Mouse (Mus musculus) olfactory bulb, adult 2 months (tissue): ENCODE results near the gene Egfl8.

Experiments
- CTCF ChIP-seq: fragments of 200-500 bp; IDR thresholded peaks from 2 replicates; pipeline ENCODE4 v1.5.1; 2012; ENCODE audit warnings: low read depth, mild to moderate bottlenecking, low read length, moderate library complexity; ENCODE audit not compliant: insufficient read depth
- POLR2A ChIP-seq: fragments of 200-500 bp; IDR thresholded peaks from 2 replicates; pipeline ENCODE4 v1.6.1; 2012; ENCODE audit warnings: mild to moderate bottlenecking, low read depth, low read length, moderate library complexity; ENCODE audit not compliant: insufficient read depth

DNA sequence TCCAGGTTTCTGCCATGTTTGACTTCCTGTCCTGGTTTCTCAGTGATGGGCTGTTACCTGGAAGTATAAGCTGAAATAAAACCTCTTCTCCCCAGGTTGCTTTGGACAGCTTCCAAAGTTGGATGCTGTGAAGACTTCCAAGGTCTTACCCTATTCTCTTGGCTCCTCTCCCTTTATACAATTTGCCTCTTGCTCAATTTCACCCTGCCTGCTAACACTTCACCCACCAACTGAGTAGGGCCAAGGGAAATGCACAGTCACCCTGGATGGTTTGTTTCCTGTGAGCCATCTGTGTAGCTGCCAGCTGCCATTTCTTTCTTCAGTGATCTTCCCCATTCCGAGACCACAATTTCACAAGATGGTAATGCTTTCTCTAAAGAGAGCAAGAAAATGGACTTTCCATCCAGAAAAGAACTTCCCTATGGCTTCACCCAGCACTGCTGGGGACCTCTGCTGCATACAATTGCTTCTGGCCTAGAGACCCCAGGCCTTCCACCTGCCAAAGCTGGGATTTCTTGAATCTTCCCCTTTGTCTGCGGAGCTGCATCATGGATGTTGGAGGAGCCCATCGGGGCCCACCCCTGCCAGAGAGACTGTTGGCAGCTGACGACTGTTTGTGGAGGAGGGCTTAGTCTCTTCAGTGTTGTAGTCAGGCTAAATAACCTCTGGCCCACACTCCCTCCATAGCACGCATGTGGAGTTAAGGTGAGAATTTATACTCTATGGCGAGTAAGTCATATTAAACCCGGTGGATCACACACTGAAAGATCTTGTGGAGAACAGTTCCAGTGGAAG, 23.9 kb upstream of the Egfl8 start:
- TF ChIP-seq POLR2A, result no peak
- no peak for TF ChIP-seq CTCF
